Mouse (Mus musculus) MEL (cell line): ENCODE results near the gene Pgs1. TPM values are rescaled to one million over a fixed set of nuclear protein-coding genes. Genes with fewer than 3 reads are reported as not detected.
A peak's percentile ranks its signal among the peaks of the same experiment; 100 is the strongest.

Experiments
- DNase-seq: peaks from one replicate; pipeline ENCODE4 v3.0.0; 2011; ENCODE audit warnings: low read depth, low spot score
- H3K27ac ChIP-seq: 2 replicates; pipeline ENCODE4 v1.5.1; 2012; ENCODE audit warnings: low read depth, mild to moderate bottlenecking, control low read depth, low read length, moderate library complexity; ENCODE audit not compliant: control insufficient read depth
- H3K27me3 ChIP-seq, 2 experiments: fragments of 150-350 bp in 1 of 2; sonication (generic) in 1 of 2; 2 replicates each; pipeline ENCODE4 v1.6.1; 2012; ENCODE audit warnings: low read length in 2 of 2, mild to moderate bottlenecking in 2 of 2, improper control_type of control experiment in 1 of 2, moderate library complexity in 1 of 2; ENCODE audit not compliant: insufficient read depth in 2 of 2, control insufficient read depth in 1 of 2
- H3K36me3 ChIP-seq, 2 experiments: 2 replicates each; pipeline ENCODE4 v1.6.1; 2012 to 2014; ENCODE audit warnings: low read length in 2 of 2, improper control_type of control experiment in 1 of 2, inconsistent platforms in 1 of 2, mild to moderate bottlenecking in 1 of 2; ENCODE audit not compliant: insufficient read depth in 2 of 2, control insufficient read depth in 1 of 2
- H3K4me1 ChIP-seq, 2 experiments: fragments of 150-350 bp in 1 of 2; sonication (generic) in 1 of 2; 2 replicates each; pipeline ENCODE4 v1.6.1; 2012; ENCODE audit warnings: low read length in 2 of 2, improper control_type of control experiment in 1 of 2, mild to moderate bottlenecking in 1 of 2; ENCODE audit not compliant: insufficient read depth in 2 of 2, control insufficient read depth in 1 of 2
- H3K4me3 ChIP-seq, 2 experiments: fragments of 150-350 bp in 1 of 2; sonication (generic) in 1 of 2; 2 replicates each; pipeline ENCODE4 v1.5.1; 2012; ENCODE audit warnings: low read depth in 2 of 2, low read length in 2 of 2, mild to moderate bottlenecking in 2 of 2, moderate library complexity in 2 of 2, control low read depth in 1 of 2, improper control_type of control experiment in 1 of 2; ENCODE audit not compliant: control insufficient read depth in 1 of 2, insufficient read depth in 1 of 2
- H3K79me2 ChIP-seq: 2 replicates; pipeline ENCODE4 v1.6.1; 2012; ENCODE audit warnings: mild to moderate bottlenecking, low read length, moderate library complexity; ENCODE audit not compliant: control insufficient read depth, poor library complexity, insufficient read depth
- H3K9ac ChIP-seq: 2 replicates; pipeline ENCODE4 v1.6.1; 2012; ENCODE audit warnings: low read depth, mild to moderate bottlenecking, control low read depth, low read length, moderate library complexity; ENCODE audit not compliant: control insufficient read depth, poor library complexity, severe bottlenecking
- H3K9me3 ChIP-seq: fragments of 150-350 bp; sonication (generic); replicated peaks from 2 replicates; pipeline ENCODE4 v1.6.1; 2012; ENCODE audit warnings: mild to moderate bottlenecking, low read length, improper control_type of control experiment, moderate library complexity; ENCODE audit not compliant: insufficient read depth
- CHD1 ChIP-seq: IDR thresholded peaks from 2 replicates; pipeline ENCODE4 v1.6.1; 2012; ENCODE audit warnings: low read depth, mild to moderate bottlenecking, inconsistent platforms, low read length, improper control_type of control experiment
- CTCF ChIP-seq, 3 experiments: IDR thresholded peaks in 2 of 3; conservative IDR thresholded peaks in 1 of 3; 2 replicates each; pipeline ENCODE4 v1.5.1; 2011 to 2012; ENCODE audit warnings: low read length in 3 of 3, low read depth in 2 of 3, mild to moderate bottlenecking in 2 of 3, improper control_type of control experiment in 1 of 3, inconsistent platforms in 1 of 3, mixed read lengths in 1 of 3, moderate library complexity in 1 of 3; ENCODE audit not compliant: control insufficient read depth in 1 of 3, insufficient read depth in 1 of 3, poor library complexity in 1 of 3, severe bottlenecking in 1 of 3
- E2F4 ChIP-seq: IDR thresholded peaks from 2 replicates; pipeline ENCODE4 v1.6.1; 2011; ENCODE audit warnings: low read depth, low read length, improper control_type of control experiment, borderline replicate concordance
- ELF1 ChIP-seq: IDR thresholded peaks from 2 replicates; pipeline ENCODE4 v1.6.1; 2014; ENCODE audit warnings: low read depth, mild to moderate bottlenecking, inconsistent platforms, low read length, improper control_type of control experiment, moderate library complexity
- ETS1 ChIP-seq: IDR thresholded peaks from 2 replicates; pipeline ENCODE4 v1.6.1; 2012; ENCODE audit warnings: low read depth, mild to moderate bottlenecking, inconsistent platforms, low read length, improper control_type of control experiment, moderate library complexity
- GATA1 ChIP-seq: IDR thresholded peaks from 2 replicates; pipeline ENCODE4 v1.6.1; 2011; ENCODE audit warnings: low read depth, low read length, improper control_type of control experiment
- HCFC1 ChIP-seq: IDR thresholded peaks from 2 replicates; pipeline ENCODE4 v1.6.1; 2012; ENCODE audit warnings: low read depth, mild to moderate bottlenecking, inconsistent platforms, low read length, improper control_type of control experiment, moderate library complexity
- KAT2A ChIP-seq: conservative IDR thresholded peaks from 2 replicates; pipeline ENCODE4 v1.6.1; 2012; ENCODE audit warnings: low read depth, low read length, improper control_type of control experiment, inconsistent platforms
- MAFK ChIP-seq: IDR thresholded peaks from 2 replicates; pipeline ENCODE4 v1.6.1; 2011; ENCODE audit warnings: low read depth, mild to moderate bottlenecking, low read length, improper control_type of control experiment, borderline replicate concordance
- MAZ ChIP-seq: IDR thresholded peaks from 2 replicates; pipeline ENCODE4 v1.6.1; 2012; ENCODE audit warnings: low read depth, mild to moderate bottlenecking, inconsistent platforms, low read length, improper control_type of control experiment
- MEF2A ChIP-seq: IDR thresholded peaks from 2 replicates; pipeline ENCODE4 v1.6.1; 2014; ENCODE audit warnings: low read depth, mild to moderate bottlenecking, inconsistent platforms, low read length, improper control_type of control experiment; ENCODE audit not compliant: poor library complexity, insufficient replicate concordance, severe bottlenecking; ENCODE audit errors: extremely low read depth
- MXI1 ChIP-seq: IDR thresholded peaks from 2 replicates; pipeline ENCODE4 v1.6.1; 2011; ENCODE audit warnings: mild to moderate bottlenecking, low read depth, low read length, improper control_type of control experiment
- MYB ChIP-seq: IDR thresholded peaks from 2 replicates; pipeline ENCODE4 v1.6.1; 2011; ENCODE audit warnings: mild to moderate bottlenecking, low read depth, low read length, improper control_type of control experiment
- NELFE ChIP-seq: IDR thresholded peaks from 2 replicates; pipeline ENCODE4 v1.6.1; 2011; ENCODE audit warnings: low read depth, low read length, improper control_type of control experiment
- NRF1 ChIP-seq: IDR thresholded peaks from 2 replicates; pipeline ENCODE4 v1.6.1; 2014; ENCODE audit warnings: low read depth, mild to moderate bottlenecking, inconsistent platforms, low read length, improper control_type of control experiment, moderate library complexity; ENCODE audit not compliant: poor library complexity, insufficient read depth, severe bottlenecking
- POLR2AphosphoS2 ChIP-seq: IDR thresholded peaks from 2 replicates; pipeline ENCODE4 v1.6.1; 2011; ENCODE audit warnings: low read length, improper control_type of control experiment
- RAD21 ChIP-seq: IDR thresholded peaks from 2 replicates; pipeline ENCODE4 v1.6.1; 2011; ENCODE audit warnings: mild to moderate bottlenecking, low read depth, low read length, improper control_type of control experiment
- RCOR1 ChIP-seq: IDR thresholded peaks from 2 replicates; pipeline ENCODE4 v1.6.1; 2012; ENCODE audit warnings: low read depth, mild to moderate bottlenecking, inconsistent platforms, low read length, improper control_type of control experiment
- SIN3A ChIP-seq: IDR thresholded peaks from 2 replicates; pipeline ENCODE4 v1.6.1; 2012; ENCODE audit warnings: low read length, improper control_type of control experiment, inconsistent platforms
- TBP ChIP-seq: IDR thresholded peaks from 2 replicates; pipeline ENCODE4 v1.8.0; 2011; ENCODE audit warnings: low read depth, low read length, improper control_type of control experiment
- TCF12 ChIP-seq: IDR thresholded peaks from 2 replicates; pipeline ENCODE4 v1.6.1; 2014; ENCODE audit warnings: low read depth, mild to moderate bottlenecking, inconsistent platforms, low read length, improper control_type of control experiment, moderate library complexity
- USF1 ChIP-seq: IDR thresholded peaks from 2 replicates; pipeline ENCODE4 v1.6.1; 2014; ENCODE audit warnings: low read depth, mild to moderate bottlenecking, inconsistent platforms, low read length, improper control_type of control experiment, moderate library complexity
- USF2 ChIP-seq, 2 experiments: IDR thresholded peaks; 2 replicates each; pipeline ENCODE4 v1.6.1; 2011 to 2012; ENCODE audit warnings: improper control_type of control experiment in 2 of 2, low read length in 2 of 2, borderline replicate concordance in 1 of 2, inconsistent platforms in 1 of 2, low read depth in 1 of 2, mild to moderate bottlenecking in 1 of 2; ENCODE audit not compliant: insufficient read depth in 1 of 2
- ZC3H11A ChIP-seq: IDR thresholded peaks from 2 replicates; pipeline ENCODE4 v1.6.1; 2012; ENCODE audit warnings: low read depth, mild to moderate bottlenecking, inconsistent platforms, low read length, improper control_type of control experiment
- ZNF384 ChIP-seq: IDR thresholded peaks from 2 replicates; pipeline ENCODE4 v1.6.1; 2012; ENCODE audit warnings: low read depth, mild to moderate bottlenecking, inconsistent platforms, low read length, improper control_type of control experiment
- polyA plus RNA-seq, 2 experiments: library from polyadenylated mRNA; stranded (reverse) in 1 of 2; unstranded in 1 of 2; fragments of >175 nt in 1 of 2; fragments of >200 nt in 1 of 2; gene quantifications; 2 replicates each; pipeline versions ENCODE4 v1.2.1 to v1.2.4; 2012; ENCODE audit warnings: low replicate concordance in 2 of 2, low read depth in 1 of 2; ENCODE audit not compliant: insufficient read length in 2 of 2, insufficient read depth in 1 of 2, missing spikeins in 1 of 2
- total RNA-seq: library from RNA; depleted of rRNA; stranded (reverse); fragments of 300-350 nt; gene quantifications from 2 replicates; pipeline ENCODE4 v1.2.3, GENCODE M21; 2012

Pgs1 gene
- total and polyA plus RNA-seq, 3 experiments: 48.6 to 61.6 TPM; not detected in 1

DNA sequence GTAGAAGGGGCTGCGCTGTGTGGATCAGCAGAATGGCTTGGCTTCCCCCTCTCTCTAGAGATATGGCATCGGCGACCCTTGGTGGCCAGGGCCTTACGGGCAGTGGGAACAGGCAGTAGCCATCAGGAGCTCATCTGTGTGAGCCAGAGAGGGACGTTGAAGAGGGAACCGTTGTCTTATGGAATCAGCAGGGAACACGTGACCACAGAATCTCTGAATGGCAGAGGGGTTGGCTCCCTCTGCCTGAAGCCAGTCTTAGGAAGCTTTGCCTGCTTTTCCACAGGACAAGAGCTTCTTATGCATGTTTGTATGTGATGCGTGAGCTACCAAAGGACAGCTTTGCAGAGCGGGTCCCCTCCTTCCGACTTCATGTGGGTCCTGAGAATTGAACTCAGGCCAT lies 72.8 kb downstream of the Pgs1 start:
- Histone ChIP-seq H3K36me3 (no peaks in the 10 kb centered on the region), H3K27me3 (no peaks in the 10 kb centered on the region), H3K4me1 (no peaks in the 10 kb centered on the region), H3K9ac (no peak overlapping the region), H3K4me3 (no peak overlapping the region), H3K79me2 (no peaks in the 10 kb centered on the region), H3K27ac (no peak overlapping the region), H3K9me3 (no peaks in the 10 kb centered on the region)
- no peak for DNase-seq
- peak; percentile 56 for TF ChIP-seq USF1
- TF ChIP-seq RAD21: no peak

DNA sequence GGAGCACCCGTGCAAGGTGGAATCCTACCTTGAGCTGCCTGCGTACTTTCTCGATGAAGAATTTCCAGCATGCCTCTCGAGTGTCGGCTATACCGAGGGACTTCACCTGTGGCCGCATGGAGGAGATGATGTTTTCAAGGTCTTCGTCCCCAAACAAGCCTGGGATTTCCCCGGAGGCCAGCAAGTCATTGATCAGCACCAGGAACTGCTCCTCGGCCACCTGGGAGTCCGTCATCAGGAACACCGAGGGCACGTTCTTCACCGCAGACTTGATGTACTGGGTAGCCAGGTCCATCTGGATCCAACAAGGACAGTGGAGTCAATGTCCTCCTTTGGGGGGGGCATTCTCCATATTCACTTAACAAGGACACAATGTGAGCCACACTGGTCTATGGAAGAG lies 73.9 kb downstream of the Pgs1 start:
- H3K36me3 ChIP-seq: no peaks in the 10 kb centered on the region
- H3K9ac ChIP-seq: no peak overlapping the region
- no peaks in the 10 kb centered on the region for H3K27me3 ChIP-seq
- H3K79me2 ChIP-seq: no peaks in the 10 kb centered on the region
- no peak for DNase-seq
- H3K4me1 ChIP-seq: no peaks in the 10 kb centered on the region
- H3K4me3 ChIP-seq: no peak overlapping the region
- no peaks in the 10 kb centered on the region for H3K9me3 ChIP-seq
- TF ChIP-seq TCF12 (no peak), RAD21 (no peak), MAFK (no peak), SIN3A (no peak), MEF2A (no peak), ELF1 (no peak), USF2 (IDR thresholded peaks at IDR 0.05; ENCODE audit: borderline replicate concordance in 1 of 2, insufficient read depth in 1 of 2, low read depth in 1 of 2, low read length in 2 of 2) (no peak), MXI1 (no peak)
- H3K27ac ChIP-seq: no peak overlapping the region

DNA sequence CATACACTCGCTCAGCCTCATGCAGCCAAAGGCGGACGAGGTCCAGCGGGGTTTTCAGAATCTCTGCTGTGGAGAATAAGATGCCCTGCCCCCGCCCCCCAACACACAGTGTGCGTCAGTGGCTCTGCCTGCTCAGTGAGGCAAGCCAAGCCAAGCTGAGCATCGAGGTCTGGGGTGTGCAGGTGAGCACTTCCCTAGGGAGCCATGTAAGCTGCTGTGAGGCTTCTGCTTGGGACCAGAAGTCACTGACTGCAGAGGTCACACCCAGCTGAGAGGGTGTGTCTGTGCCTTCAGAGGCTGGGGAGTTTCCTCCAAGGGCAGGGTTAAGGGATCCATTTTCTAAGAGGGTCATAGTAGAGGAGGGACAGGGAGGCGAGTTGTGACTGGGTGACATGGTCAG lies 81.5 kb downstream of the Pgs1 start:
- TF ChIP-seq RCOR1 (no peak), CTCF (IDR thresholded peaks at IDR 0.05 in 2 of 3, conservative IDR thresholded peaks at IDR 0.05 in 1 of 3; ENCODE audit: control insufficient read depth in 1 of 3, insufficient read depth in 1 of 3, low read depth in 2 of 3, low read length in 3 of 3, poor library complexity in 1 of 3, severe bottlenecking in 1 of 3) (no peak), POLR2AphosphoS2 (no peak), MAZ (no peak), MAFK (no peak), ETS1 (no peak), E2F4 (no peak), ZNF384 (no peak), CHD1 (no peak), NRF1 (no peak), MYB (no peak), ZC3H11A (no peak), TBP (no peak), KAT2A (no peak), USF2 (IDR thresholded peaks at IDR 0.05; ENCODE audit: borderline replicate concordance in 1 of 2, insufficient read depth in 1 of 2, low read depth in 1 of 2, low read length in 2 of 2) (no peak), GATA1 (no peak), NELFE (no peak), HCFC1 (no peak)

More for the DNA sequence above, 81.5 kb downstream of the Pgs1 start:
- H3K36me3 ChIP-seq: no peaks in the 10 kb centered on the region
- no peak overlapping the region for H3K4me3 ChIP-seq
- no peak overlapping the region for H3K9ac ChIP-seq
- no peak for DNase-seq
- no peaks in the 10 kb centered on the region for H3K9me3 ChIP-seq
- H3K4me1 ChIP-seq: no peaks in the 10 kb centered on the region
- H3K27me3 ChIP-seq: no peaks in the 10 kb centered on the region
- no peak overlapping the region for H3K27ac ChIP-seq
- H3K79me2 ChIP-seq: no peaks in the 10 kb centered on the region
